Mouse (Mus musculus): Measurements from ENCODE around the gene Gng2. TPM values are rescaled to one million over a fixed set of nuclear protein-coding genes. Genes with fewer than 3 reads are reported as not detected.

Gng2 gene
- polyA plus RNA-seq, 1 experiment = 6.5 TPM

GRCm38 (mm10) chr14:19860281-19860680 lies 117.1 kb downstream of the Gng2 start:
- no peak for DNase-seq (ENCODE audit: low spot score)

- DNase-seq (ENCODE audit: low spot score) = no peak
Observed at GRCm38 (mm10) chr14:19858808-19859776, 118.3 kb downstream of the Gng2 start.

- DNase-seq (ENCODE audit: low spot score) = no peak
Observed at GRCm38 (mm10) chr14:19858279-19858678, 119.1 kb downstream of the Gng2 start.

GRCm38 (mm10) chr14:19853471-19853870 lies 124.0 kb downstream of the Gng2 start:
- DNase-seq (ENCODE audit: low spot score) = no peak

- DNase-seq (ENCODE audit: low spot score) = no peak
Observed at GRCm38 (mm10) chr14:19839600-19840332, 137.7 kb downstream of the Gng2 start.

GRCm38 (mm10) chr14:19836289-19836688 lies 141.1 kb downstream of the Gng2 start:
- no peak for DNase-seq (ENCODE audit: low spot score)

- no peak for DNase-seq (ENCODE audit: low spot score)
Observed at GRCm38 (mm10) chr14:19825481-19825880, 151.9 kb downstream of the Gng2 start.

- DNase-seq (ENCODE audit: low spot score) = peak; percentile 88
Observed at GRCm38 (mm10) chr14:19823321-19824142, 153.9 kb downstream of the Gng2 start, which contains the start of gene Rtraf. Gene Rtraf, minus strand, starts transcription at chr14:19823824.

Other genes starting within 250 kb of the Gng2 start
- gene Nid2, start 226.4 kb downstream of the Gng2 start, polyA plus RNA-seq (2012; rRNA removed) = 9.0 and 12.6 TPM in 2 replicates
- gene Rtraf, start 153.8 kb downstream of the Gng2 start, polyA plus RNA-seq (2012; rRNA removed) = 109 and 133 TPM in 2 replicates
- 6.9 and 7.9 TPM in 2 replicates for gene Saysd1, start 160.9 kb upstream of the Gng2 start, polyA plus RNA-seq (2012; rRNA removed)
- gene Kcnk5, start 204.2 kb upstream of the Gng2 start, polyA plus RNA-seq (2012; rRNA removed) = 3.9 and 4.6 TPM in 2 replicates